In the genomic region with DNA sequence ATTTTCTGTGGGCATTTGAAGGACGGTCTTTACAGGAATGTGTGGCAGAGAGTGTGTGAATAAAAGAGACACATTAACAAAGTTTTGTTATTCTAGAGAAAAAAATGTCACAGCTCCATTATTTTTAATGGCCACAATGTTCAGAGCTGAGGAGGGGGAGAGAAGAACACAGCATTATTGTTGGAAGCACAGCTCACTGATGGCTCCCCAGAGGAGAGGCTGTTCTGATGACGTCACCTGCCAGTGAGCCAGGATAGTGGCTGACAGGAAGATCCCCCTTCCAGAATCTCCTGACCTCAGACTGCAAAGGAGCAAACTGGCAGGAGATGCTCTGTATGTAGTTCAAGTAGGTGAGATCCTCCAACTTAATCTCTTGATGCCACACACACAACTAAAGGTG, we compare ENCODE assay signal across 15 mouse cellular contexts. TPM values are rescaled to one million over a fixed set of nuclear protein-coding genes. Genes with fewer than 3 reads are reported as not detected.
A peak's percentile ranks its signal among the peaks of the same experiment; 100 is the strongest.
DNase-seq lines count a peak whose midpoint lies in the region; ATAC-seq and TF ChIP-seq lines count a peak whose summit lies in the region.
"Had no signal": no experiment of that assay in that cellular context is flagged by ENCODE, and none has a peak within 500 bp of the region (broad histone marks: within the 10 kb centered on the region; RNA-seq: fewer than 3 reads in every experiment).

No protein-coding gene starts in this region.

- no peaks in the 10 kb centered on the region for H3K27me3 ChIP-seq in lung, embryonic 14.5 days (ENCODE audit: insufficient read depth, low read length)
- no peaks in the 10 kb centered on the region for H3K27me3 ChIP-seq in kidney, embryonic 15.5 days
- H3K27me3 ChIP-seq: liver, embryonic 13.5 days had no signal

- H3K4me3 ChIP-seq in lung, embryonic 14.5 days (ENCODE audit: low read depth, low read length): no peak overlapping the region
- H3K4me3 ChIP-seq in kidney, embryonic 15.5 days (replicated peaks): no peak overlapping the region
- H3K4me3 ChIP-seq: erythroblast, embryonic 14.5 days; heart, embryonic 15.5 days; liver, embryonic 13.5 days had no signal

- no peak overlapping the region for H3K27ac ChIP-seq in lung, embryonic 14.5 days (ENCODE audit: low read depth)
- peak overlapping the region; percentile 48; the same call in 1 of the 2 replicates for H3K27ac ChIP-seq in kidney, embryonic 15.5 days
- H3K27ac ChIP-seq: heart, embryonic 15.5 days; liver, embryonic 13.5 days; macrophage had no signal

- H3K36me3 ChIP-seq in lung, embryonic 14.5 days (ENCODE audit: insufficient read depth): no peaks in the 10 kb centered on the region
- H3K36me3 ChIP-seq in kidney, embryonic 15.5 days: no peaks in the 10 kb centered on the region
- H3K36me3 ChIP-seq: heart, embryonic 15.5 days; liver, embryonic 13.5 days had no signal

- H3K4me1 ChIP-seq in lung, embryonic 14.5 days (ENCODE audit: insufficient read depth): peaks cover 7% of the 10 kb centered on the region
- peaks cover 19% of the 10 kb centered on the region for H3K4me1 ChIP-seq in kidney, embryonic 15.5 days
- H3K4me1 ChIP-seq: liver, embryonic 13.5 days had no signal

- TF ChIP-seq CTCF in lung, embryonic 14.5 days (IDR thresholded peaks at IDR 0.05; ENCODE audit: low read depth): no peak

- 0 out of 2 replicates have a peak, but pooled peaks have one; percentile 32 for ATAC-seq in lung, embryonic 14.5 days (ENCODE audit: insufficient read depth)
- ATAC-seq in kidney, embryonic 15.5 days (replicated peaks; ENCODE audit: low FRiP score): no peak; the same call in 1 of the 2 replicates
- ATAC-seq in frontal cortex, adult (ENCODE audit: low TSS enrichment): no peak
- ATAC-seq: CD4-positive, CD25-positive, alpha-beta regulatory T cell, adult 4 months had no signal

- peak; percentile 50 for DNase-seq in lung, embryonic 14.5 days
- no peak for DNase-seq in lung, postnatal 25 days (ENCODE audit: low spot score)
- peak; percentile 29 for DNase-seq in NIH3T3 (ENCODE audit: low read depth)
- DNase-seq in retina, embryonic 14.5 days (ENCODE audit: low spot score): peak; percentile 8
- DNase-seq in heart, adult 8-10 months (ENCODE audit: low spot score): no peak
- DNase-seq: cerebellum, adult 9-10 months; layer of hippocampus, postnatal 36 days; left cerebral cortex, postnatal 4 days; liver, embryonic 13.5 days had no signal

- 14% methylated on average over 2 of the region's 2 CpGs for WGBS in lung, embryonic 14.5 days
- 10% methylated on average over 2 of the region's 2 CpGs for WGBS in kidney, embryonic 15.5 days

- H3K9me3 ChIP-seq in lung, embryonic 14.5 days (ENCODE audit: low read depth, low read length): no peaks in the 10 kb centered on the region
- H3K9me3 ChIP-seq in kidney, embryonic 15.5 days (replicated peaks): no peaks in the 10 kb centered on the region
- H3K9me3 ChIP-seq: heart, embryonic 15.5 days; liver, embryonic 13.5 days had no signal

- no peak overlapping the region for H3K9ac ChIP-seq in lung, embryonic 14.5 days
- no peak overlapping the region for H3K9ac ChIP-seq in kidney, embryonic 15.5 days
- H3K9ac ChIP-seq: heart, embryonic 15.5 days; liver, embryonic 13.5 days had no signal

- H3K4me2 ChIP-seq in lung, embryonic 14.5 days: no peak overlapping the region
- H3K4me2 ChIP-seq in kidney, embryonic 15.5 days: 0 out of 2 replicates have a peak overlapping the region, but pooled peaks have one; percentile 18
- H3K4me2 ChIP-seq: heart, embryonic 15.5 days; liver, embryonic 13.5 days had no signal

RNA-seq across cellular contexts. Expression of a gene that starts 18.0 kb away (rescaled TPM):
- 325 TPM in 2 replicates for polyA plus RNA-seq in lung, embryonic 14.5 days (2014; fragmentation: Nextera tagmentation; extraction: Ambion mirVana)
- polyA plus RNA-seq in kidney, embryonic 15.5 days (2015; fragmentation: Nextera tagmentation; extraction: Ambion mirVana): 280 and 313 TPM in 2 replicates
- 10 to 100 TPM; 61.4 to 69.1 (median 65.6) TPM for total RNA-seq in heart, adult 8-10 months (2022)

RNA-seq across cellular contexts. Expression of a gene that starts 18.1 kb away (rescaled TPM):
- polyA plus RNA-seq in lung, embryonic 14.5 days (2014; fragmentation: Nextera tagmentation; extraction: Ambion mirVana): 15.4 and 17.9 TPM in 2 replicates
- polyA plus RNA-seq in kidney, embryonic 15.5 days (2015; fragmentation: Nextera tagmentation; extraction: Ambion mirVana): 25.1 and 25.5 TPM in 2 replicates
- total RNA-seq in heart, adult 8-10 months (2022): 10 to 100 TPM in 3 of 4 experiments, 1 to 10 TPM in 1; 9.6 to 11.0 (median 10.7) TPM

Comparison
In these comparisons a context has a peak if more than half of its experiments do, and no peak if none do; other contexts are left out.
1. DNase-seq: peak in lung, embryonic 14.5 days (single experiment), NIH3T3 (single experiment) and retina, embryonic 14.5 days (single experiment); none in lung, postnatal 25 days (single experiment) and heart, adult 8-10 months (single experiment).